Mouse (Mus musculus) limb, embryonic 14.5 days (tissue): ENCODE data around the gene Atp7a. TPM values are rescaled to one million over a fixed set of nuclear protein-coding genes. Genes with fewer than 3 reads are reported as not detected.

Experiments used
- ATAC-seq: fragments of 200-750 bp; cut with Nextera tagmentation; 2 replicates; pipeline ENCODE4 v1.8.0; 2017; ENCODE audit warnings: low read depth, moderate number of reproducible peaks, moderate TSS enrichment; ENCODE audit not compliant: low FRiP score
- DNase-seq: peaks from one replicate; pipeline ENCODE4 v3.0.0-alpha.2; 2015; ENCODE audit warnings: low spot score
- H3K27ac ChIP-seq: fragments of 300-500 bp; sonication (generic); replicated peaks from 2 replicates; pipeline ENCODE4 v1.5.1; 2014; ENCODE audit warnings: low read depth, mild to moderate bottlenecking, low read length, moderate library complexity, mixed read lengths
- H3K27me3 ChIP-seq: fragments of 300-500 bp; sonication (generic); 2 replicates; pipeline ENCODE4 v1.6.1; 2014; ENCODE audit warnings: low read length, mixed read lengths; ENCODE audit not compliant: control insufficient read depth, insufficient read depth
- H3K36me3 ChIP-seq: fragments of 300-500 bp; sonication (generic); 2 replicates; pipeline ENCODE4 v1.6.1; 2014; ENCODE audit warnings: mild to moderate bottlenecking, low read length, moderate library complexity, mixed read lengths; ENCODE audit not compliant: control insufficient read depth, insufficient read depth
- H3K4me1 ChIP-seq: fragments of 300-500 bp; sonication (generic); 2 replicates; pipeline ENCODE4 v1.6.1; 2014; ENCODE audit warnings: antibody characterized with exemption, low read length, mixed read lengths; ENCODE audit not compliant: control insufficient read depth, insufficient read depth
- H3K4me2 ChIP-seq: fragments of 300-500 bp; sonication (generic); replicated peaks from 2 replicates; pipeline ENCODE4 v1.6.1; 2014; ENCODE audit warnings: low read depth, mild to moderate bottlenecking, low read length, moderate library complexity; ENCODE audit not compliant: severe bottlenecking
- H3K4me3 ChIP-seq: fragments of 300-500 bp; sonication (generic); replicated peaks from 2 replicates; pipeline ENCODE4 v1.5.1; 2014; ENCODE audit warnings: low read length
- H3K9ac ChIP-seq: fragments of 300-500 bp; sonication (generic); 2 replicates; pipeline ENCODE4 v1.6.1; 2014; ENCODE audit warnings: mild to moderate bottlenecking, low read depth, low read length, moderate library complexity; ENCODE audit not compliant: severe bottlenecking
- H3K9me3 ChIP-seq: fragments of 300-500 bp; sonication (generic); 2 replicates; pipeline ENCODE4 v1.6.1; 2016; ENCODE audit warnings: low read length; ENCODE audit not compliant: control insufficient read depth
- POLR2A ChIP-seq: fragments of 200-500 bp; IDR thresholded peaks from 2 replicates; pipeline ENCODE4 v1.8.0; 2012; ENCODE audit warnings: inconsistent platforms, mild to moderate bottlenecking, moderate library complexity, borderline replicate concordance; ENCODE audit not compliant: insufficient read depth, insufficient read length; ENCODE audit errors: extremely low read depth
- WGBS: fragments of 180-500 bp; shearing (Covaris S2); extraction: QIAGEN DNeasy Blood & Tissue Kit; methylation state at CpG from one replicate; pipeline ENCODE4 v1.1.7; 2014; 5-methylcytosine and 5-hydroxymethylcytosine counted together
- polyA plus RNA-seq, 2 experiments: library from polyadenylated mRNA; depleted of rRNA in 1 of 2; stranded (reverse) in 1 of 2; unstranded in 1 of 2; fragments of >200 nt; fragmentation: Nextera tagmentation in 1 of 2; extraction: Ambion mirVana in 1 of 2; gene quantifications; 2 replicates each; pipeline versions ENCODE4 v1.2.1 to v1.2.3; 2012 to 2014

The Atp7a gene
- polyA plus RNA-seq, 2 experiments = 10.3 to 30.0 TPM

DNA sequence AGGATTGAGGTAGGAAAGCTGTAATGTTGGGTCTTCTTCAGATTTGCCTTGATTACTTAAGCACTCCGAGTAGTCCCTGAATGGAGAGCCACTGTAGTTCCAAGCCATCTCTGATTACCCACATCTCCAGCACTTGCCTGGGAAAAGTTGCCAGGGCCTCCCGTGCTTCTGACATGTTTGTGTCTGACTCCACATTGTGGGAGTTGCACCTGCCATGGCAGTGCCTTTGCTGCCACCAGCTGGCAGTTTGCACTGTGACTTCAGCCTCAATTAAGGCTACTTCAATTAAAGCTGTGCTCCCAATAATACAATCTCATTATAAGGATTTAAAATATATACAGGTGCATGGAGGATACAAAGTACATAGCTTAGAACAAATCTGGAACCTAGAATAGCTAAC lies 78.4 kb downstream of the Atp7a start:
- TF ChIP-seq POLR2A = no peak
- Histone ChIP-seq H3K4me3 (no peak overlapping the region), H3K9me3 (no peaks in the 10 kb centered on the region), H3K4me2 (no peak overlapping the region), H3K27me3 (no peaks in the 10 kb centered on the region), H3K27ac (no peak overlapping the region), H3K4me1 (no peaks in the 10 kb centered on the region), H3K9ac (no peak overlapping the region), H3K36me3 (peaks cover 20% of the 10 kb centered on the region)
- ATAC-seq = no peak
- DNase-seq = no peak
- WGBS = 62% methylated on average over 2 of the region's 2 CpGs

DNA sequence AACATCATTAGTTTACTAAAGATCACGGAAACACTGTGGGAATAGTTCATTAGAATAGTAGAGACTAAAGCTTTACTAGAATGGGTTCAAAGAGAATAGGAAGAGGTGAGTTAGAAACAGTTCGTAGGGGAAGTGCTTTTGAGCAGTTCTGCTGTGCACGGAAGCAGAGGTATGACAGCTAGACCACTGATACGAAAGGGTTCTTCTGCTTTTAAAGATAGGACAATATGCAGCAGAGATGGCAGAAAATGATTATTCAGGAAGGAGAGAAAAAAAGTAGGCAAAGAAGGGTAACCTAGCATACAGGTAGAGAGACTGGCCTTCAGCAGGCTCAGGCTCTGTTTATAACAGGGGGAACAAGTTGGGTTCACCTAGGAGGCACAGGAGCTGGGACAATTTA lies 86.8 kb downstream of the Atp7a start:
- no peak overlapping the region for H3K4me2 ChIP-seq
- 87% methylated on average over 4 of the region's 4 CpGs for WGBS
- H3K9ac ChIP-seq = no peak overlapping the region
- no peak for ATAC-seq
- peaks cover 10% of the 10 kb centered on the region; the same call in 1 of the 2 replicates for H3K36me3 ChIP-seq
- no peak for TF ChIP-seq POLR2A
- no peak for DNase-seq
- H3K9me3 ChIP-seq = no peaks in the 10 kb centered on the region
- H3K4me3 ChIP-seq = no peak overlapping the region
- no peaks in the 10 kb centered on the region for H3K4me1 ChIP-seq
- no peak overlapping the region for H3K27ac ChIP-seq
- H3K27me3 ChIP-seq = no peaks in the 10 kb centered on the region

DNA sequence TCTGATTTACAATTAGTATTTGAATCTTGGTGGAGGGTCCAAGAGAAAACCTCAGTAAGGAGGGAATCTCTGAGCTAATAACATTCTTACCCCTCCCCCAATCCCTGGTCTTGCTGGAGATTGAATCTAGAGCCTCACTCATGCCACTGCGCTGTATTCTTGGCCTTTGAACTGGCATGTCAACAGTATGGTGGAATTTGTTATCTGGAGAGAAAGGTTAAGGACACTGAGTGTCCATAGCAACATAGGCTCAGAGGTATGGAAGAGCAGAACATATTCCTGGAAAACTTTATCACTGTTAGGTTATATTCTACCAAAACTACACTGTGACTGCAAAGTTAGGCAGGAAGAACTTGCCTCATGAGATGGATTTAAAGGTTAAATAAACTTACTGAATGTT lies 87.6 kb downstream of the Atp7a start:
- Histone ChIP-seq H3K4me1 (no peaks in the 10 kb centered on the region), H3K36me3 (peaks cover 12% of the 10 kb centered on the region; the same call in 1 of the 2 replicates), H3K27me3 (no peaks in the 10 kb centered on the region), H3K4me3 (no peak overlapping the region), H3K27ac (no peak overlapping the region), H3K9me3 (no peaks in the 10 kb centered on the region), H3K9ac (no peak overlapping the region), H3K4me2 (no peak overlapping the region)
- WGBS = 89% methylated on average over 1 of the region's 1 CpGs
- ATAC-seq (no peak), DNase-seq (no peak)
- no peak for TF ChIP-seq POLR2A

DNA sequence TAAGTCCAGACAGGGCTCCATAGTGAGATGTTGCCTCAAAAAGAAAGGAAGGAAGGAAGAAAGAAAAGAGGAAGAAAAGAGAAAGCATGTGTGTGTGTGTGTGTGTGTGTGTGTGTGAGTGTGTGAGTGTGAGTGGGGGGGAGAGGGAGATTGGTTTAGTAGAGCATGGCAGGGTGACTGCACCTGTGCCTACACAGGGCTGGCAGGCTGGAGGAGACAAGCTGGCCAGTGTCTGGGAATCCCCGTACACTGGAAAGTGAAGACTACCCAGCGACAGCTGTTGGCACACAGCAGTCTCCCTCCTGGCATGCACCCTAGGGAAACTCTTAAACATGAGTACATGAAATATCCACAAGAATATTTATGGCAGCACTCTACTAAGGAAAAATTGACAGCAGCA lies 95.7 kb downstream of the Atp7a start:
- H3K4me3 ChIP-seq = no peak overlapping the region
- 83% methylated on average over 2 of the region's 2 CpGs for WGBS
- peaks cover 13% of the 10 kb centered on the region for H3K36me3 ChIP-seq
- H3K27ac ChIP-seq = no peak overlapping the region
- no peaks in the 10 kb centered on the region for H3K4me1 ChIP-seq
- no peaks in the 10 kb centered on the region for H3K9me3 ChIP-seq
- TF ChIP-seq POLR2A = no peak
- H3K27me3 ChIP-seq = no peaks in the 10 kb centered on the region
- no peak overlapping the region for H3K9ac ChIP-seq
- no peak overlapping the region for H3K4me2 ChIP-seq
- no peak for DNase-seq
- no peak for ATAC-seq

DNA sequence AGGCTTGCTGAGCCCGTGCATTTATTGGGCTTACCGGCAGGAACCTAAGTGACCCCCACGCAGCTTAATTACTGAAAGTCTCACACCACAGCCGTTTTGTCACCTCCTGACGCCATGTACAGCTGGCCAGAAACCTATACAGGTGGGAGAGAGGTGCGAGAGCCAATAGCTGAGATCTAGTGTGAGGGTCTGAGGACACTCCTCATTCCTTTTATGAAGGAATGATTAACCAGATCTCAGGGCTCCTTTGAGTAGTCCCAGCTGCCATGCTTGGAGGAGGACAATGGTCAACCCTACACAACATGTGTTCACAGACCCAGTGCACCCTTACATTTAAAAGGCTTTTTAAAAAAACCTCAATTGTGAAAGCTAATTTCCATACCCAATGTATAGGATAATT lies 101.2 kb downstream of the Atp7a start:
- Histone ChIP-seq H3K36me3 (peaks cover 5% of the 10 kb centered on the region), H3K4me1 (no peaks in the 10 kb centered on the region), H3K4me2 (no peak overlapping the region), H3K27me3 (no peaks in the 10 kb centered on the region), H3K9ac (no peak overlapping the region), H3K27ac (no peak overlapping the region), H3K4me3 (no peak overlapping the region), H3K9me3 (no peaks in the 10 kb centered on the region)
- WGBS = 53% methylated on average over 6 of the region's 6 CpGs
- TF ChIP-seq POLR2A = no peak
- DNase-seq (no peak), ATAC-seq (no peak)

DNA sequence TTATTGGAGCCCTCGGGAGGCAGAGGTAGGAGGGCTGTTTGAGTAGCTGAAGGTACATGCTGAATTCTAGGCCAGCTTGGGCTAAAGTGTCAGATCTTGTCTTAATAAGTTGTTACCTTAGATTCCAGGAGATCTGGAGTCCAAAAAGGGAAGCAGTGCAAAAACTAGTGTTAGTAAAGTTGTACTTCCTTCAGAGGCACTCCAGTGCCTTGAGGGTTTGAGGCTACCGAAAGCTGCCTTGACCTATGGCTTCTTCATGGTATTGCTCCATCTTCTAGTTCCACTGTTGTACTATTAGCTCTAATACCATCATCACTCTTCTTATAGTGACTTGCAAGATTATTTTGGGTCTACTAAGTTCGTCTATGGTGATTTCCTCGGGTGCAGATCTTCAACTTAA lies 102.8 kb downstream of the Atp7a start:
- 92% methylated on average over 4 of the region's 4 CpGs for WGBS
- H3K27me3 ChIP-seq = no peaks in the 10 kb centered on the region
- H3K36me3 ChIP-seq = no peaks in the 10 kb centered on the region
- DNase-seq (no peak), ATAC-seq (no peak)
- H3K9ac ChIP-seq = no peak overlapping the region
- H3K4me3 ChIP-seq = no peak overlapping the region
- H3K27ac ChIP-seq = no peak overlapping the region
- H3K4me1 ChIP-seq = no peaks in the 10 kb centered on the region
- no peak overlapping the region for H3K4me2 ChIP-seq
- no peaks in the 10 kb centered on the region for H3K9me3 ChIP-seq
- TF ChIP-seq POLR2A = no peak
